Mouse (Mus musculus) kidney, embryonic 16.5 days (tissue): ENCODE results near the gene Sspo. TPM values are rescaled to one million over a fixed set of nuclear protein-coding genes. Genes with fewer than 3 reads are reported as not detected.
"Not testable (repeated sequence)": the region's sequence is repeated elsewhere in the genome, so short reads cannot be mapped to it uniquely, and the experiment has no call there.

ENCODE experiments used
- ATAC-seq: fragments of 200-750 bp; cut with Nextera tagmentation; 2 replicates; pipeline ENCODE4 v1.8.0; 2017; ENCODE audit warnings: moderate TSS enrichment; ENCODE audit not compliant: low FRiP score, low TSS enrichment
- H3K27ac ChIP-seq: fragments of 300-500 bp; sonication (generic); 2 replicates; pipeline ENCODE4 v1.5.1; 2014; ENCODE audit warnings: low read length
- H3K27me3 ChIP-seq: fragments of 300-500 bp; sonication (generic); 2 replicates; pipeline ENCODE4 v1.6.1; 2014; ENCODE audit warnings: low read length, control low read depth, mixed read lengths; ENCODE audit not compliant: insufficient read depth
- H3K36me3 ChIP-seq: fragments of 300-500 bp; sonication (generic); 2 replicates; pipeline ENCODE4 v1.6.1; 2014; ENCODE audit warnings: low read length, control low read depth, mixed read lengths; ENCODE audit not compliant: insufficient read depth
- H3K4me1 ChIP-seq: fragments of 300-500 bp; sonication (generic); 2 replicates; pipeline ENCODE4 v1.6.1; 2014; ENCODE audit warnings: low read length, control low read depth, mixed read lengths; ENCODE audit not compliant: insufficient read depth
- H3K4me2 ChIP-seq: fragments of 300-500 bp; sonication (generic); replicated peaks from 2 replicates; pipeline ENCODE4 v1.6.1; 2014; ENCODE audit warnings: low read depth, low read length
- H3K4me3 ChIP-seq: fragments of 300-500 bp; sonication (generic); 2 replicates; pipeline ENCODE4 v1.5.1; 2014; ENCODE audit warnings: mild to moderate bottlenecking, low read length
- H3K9ac ChIP-seq: fragments of 300-500 bp; sonication (generic); replicated peaks from 2 replicates; pipeline ENCODE4 v1.6.1; 2014; ENCODE audit warnings: low read length
- H3K9me3 ChIP-seq: fragments of 300-500 bp; sonication (generic); 2 replicates; pipeline ENCODE4 v1.6.1; 2016; ENCODE audit warnings: low read length, control low read depth
- WGBS: fragments of 180-500 bp; shearing (Covaris S2); extraction: QIAGEN DNeasy Blood & Tissue Kit; methylation state at CpG from one replicate; pipeline ENCODE4 v1.1.7; 2014; 5-methylcytosine and 5-hydroxymethylcytosine counted together
- polyA plus RNA-seq: library from polyadenylated mRNA; unstranded; fragments of >200 nt; fragmentation: Nextera tagmentation; extraction: Ambion mirVana; gene quantifications from 2 replicates; pipeline ENCODE4 v1.2.1, GENCODE M21; 2015

Sspo gene
- polyA plus RNA-seq, 1 experiment from 2014 or later, result 0.97 TPM

DNA sequence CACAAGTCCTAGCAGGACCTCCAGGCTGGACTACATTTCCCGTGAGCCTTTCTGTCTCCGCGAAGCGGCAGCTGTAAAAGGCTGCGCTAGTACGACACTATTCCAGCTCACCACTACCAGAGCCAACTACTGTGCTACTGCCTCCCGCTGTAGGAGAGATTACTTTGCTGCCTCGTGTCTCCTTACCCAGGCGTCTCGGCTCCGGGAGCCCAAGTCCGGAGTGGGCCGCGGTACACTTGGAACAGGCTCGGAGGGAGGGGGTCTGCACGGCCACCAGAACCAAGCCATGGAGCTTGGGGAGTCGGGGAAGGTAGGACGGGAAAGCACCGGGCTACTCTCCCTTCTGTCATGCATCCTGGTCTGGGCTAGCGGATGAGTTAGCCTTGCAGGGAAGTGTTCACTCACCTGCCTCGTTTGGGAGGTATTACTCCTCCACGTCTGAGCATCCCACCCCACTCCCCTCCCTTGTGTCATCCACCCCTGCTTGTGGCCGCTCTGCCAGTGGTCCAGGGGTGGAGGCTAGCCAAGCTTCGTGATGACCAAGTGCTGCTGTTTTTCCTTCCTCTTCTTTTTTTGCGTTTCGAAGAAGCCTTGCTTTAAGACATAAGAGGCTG, 56.3 kb downstream of the Sspo start:
- Histone ChIP-seq H3K27ac (peak overlapping the region; percentile 80), H3K9me3 (no peaks in the 10 kb centered on the region), H3K4me2 (peak overlapping the region; percentile 93), H3K27me3 (no peaks in the 10 kb centered on the region), H3K4me1 (peaks cover 6% of the 10 kb centered on the region), H3K9ac (peak overlapping the region; percentile 83), H3K36me3 (peaks cover 4% of the 10 kb centered on the region; the same call in 1 of the 2 replicates), H3K4me3 (peak overlapping the region; percentile 84)
- ATAC-seq, result peak; percentile 97
- under 1% methylated on average over 26 of the region's 26 CpGs for WGBS

DNA sequence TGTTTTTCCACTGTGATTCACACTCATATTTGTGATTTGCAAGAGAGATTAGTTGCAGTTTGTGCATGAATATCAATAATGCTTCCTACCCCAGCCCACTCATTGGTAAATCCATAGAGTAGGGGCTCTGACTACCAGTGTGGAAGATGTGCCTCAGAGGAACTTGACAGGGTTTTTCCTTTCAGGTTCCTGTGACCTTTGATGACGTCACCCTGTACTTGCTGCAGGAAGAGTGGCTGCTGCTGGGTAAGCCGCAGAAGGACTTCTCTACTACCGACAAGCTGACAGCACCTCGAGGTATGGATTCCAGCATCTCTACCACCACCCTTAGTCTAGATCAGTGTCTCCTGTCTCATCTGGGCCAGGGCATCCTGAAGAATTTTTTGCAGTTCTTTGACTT, 60.1 kb downstream of the Sspo start:
- no peaks in the 10 kb centered on the region for H3K9me3 ChIP-seq
- H3K4me2 ChIP-seq, result no peak overlapping the region
- ATAC-seq, result no peak
- peaks cover 6% of the 10 kb centered on the region for H3K4me1 ChIP-seq
- no peaks in the 10 kb centered on the region for H3K27me3 ChIP-seq
- WGBS, result 67% methylated on average over 4 of the region's 4 CpGs
- peaks cover 17% of the 10 kb centered on the region for H3K36me3 ChIP-seq
- H3K9ac ChIP-seq, result no peak overlapping the region
- H3K4me3 ChIP-seq, result no peak overlapping the region
- no peak overlapping the region for H3K27ac ChIP-seq

DNA sequence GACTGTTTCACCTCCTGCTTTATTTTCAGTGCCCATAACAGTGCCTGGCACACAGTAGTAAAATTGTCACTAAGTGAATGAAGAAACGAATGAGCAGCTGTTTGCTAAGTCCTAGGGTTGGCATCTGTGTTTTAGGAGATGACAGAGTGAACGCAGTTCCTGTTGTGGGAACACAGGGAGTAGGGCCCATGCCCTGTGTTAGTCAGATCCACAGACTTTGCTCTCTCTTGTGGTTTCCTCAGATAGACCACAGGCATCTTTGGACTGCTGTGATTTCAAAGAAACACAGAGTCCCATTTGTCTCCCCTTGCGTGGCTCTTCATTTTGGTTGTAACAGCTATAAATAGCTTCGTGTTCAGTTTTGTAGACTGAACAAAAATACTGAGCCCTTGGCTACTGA, 62.4 kb downstream of the Sspo start:
- Histone ChIP-seq H3K4me2 (no peak overlapping the region), H3K4me3 (no peak overlapping the region), H3K9ac (no peak overlapping the region), H3K27me3 (no peaks in the 10 kb centered on the region), H3K4me1 (no peaks in the 10 kb centered on the region), H3K36me3 (peaks cover 34% of the 10 kb centered on the region), H3K9me3 (no peaks in the 10 kb centered on the region), H3K27ac (no peak overlapping the region)
- no peak for ATAC-seq
- 79% methylated on average over 4 of the region's 4 CpGs for WGBS

DNA sequence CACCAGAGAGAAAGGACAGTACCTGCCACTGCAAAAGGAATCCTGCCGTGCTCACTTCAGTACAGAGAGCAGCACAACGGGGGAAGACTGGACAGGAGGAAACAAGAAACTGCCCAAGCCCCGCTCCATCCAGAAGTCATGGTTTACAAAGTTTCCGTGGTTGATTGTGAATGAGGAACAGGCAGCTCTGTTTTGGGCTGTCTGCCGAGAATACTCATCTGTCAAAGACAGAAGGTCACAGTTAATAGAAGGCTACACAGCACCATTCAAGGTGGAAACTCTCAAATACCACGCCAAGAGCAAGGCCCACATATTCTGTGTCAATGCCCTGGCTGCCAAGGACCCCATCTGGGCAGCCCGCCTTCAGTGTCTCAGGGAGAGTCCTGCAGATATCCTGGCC, 63.8 kb downstream of the Sspo start:
- no peaks in the 10 kb centered on the region for H3K27me3 ChIP-seq
- no peak for ATAC-seq
- no peak overlapping the region for H3K4me2 ChIP-seq
- no peak overlapping the region for H3K4me3 ChIP-seq
- 90% methylated on average over 7 of the region's 7 CpGs for WGBS
- H3K9me3 ChIP-seq, result 0 out of 2 replicates have a peak, but pooled peaks cover 3% of the 10 kb centered on the region
- no peaks in the 10 kb centered on the region for H3K4me1 ChIP-seq
- H3K9ac ChIP-seq, result no peak overlapping the region
- peaks cover 48% of the 10 kb centered on the region for H3K36me3 ChIP-seq
- H3K27ac ChIP-seq, result no peak overlapping the region

DNA sequence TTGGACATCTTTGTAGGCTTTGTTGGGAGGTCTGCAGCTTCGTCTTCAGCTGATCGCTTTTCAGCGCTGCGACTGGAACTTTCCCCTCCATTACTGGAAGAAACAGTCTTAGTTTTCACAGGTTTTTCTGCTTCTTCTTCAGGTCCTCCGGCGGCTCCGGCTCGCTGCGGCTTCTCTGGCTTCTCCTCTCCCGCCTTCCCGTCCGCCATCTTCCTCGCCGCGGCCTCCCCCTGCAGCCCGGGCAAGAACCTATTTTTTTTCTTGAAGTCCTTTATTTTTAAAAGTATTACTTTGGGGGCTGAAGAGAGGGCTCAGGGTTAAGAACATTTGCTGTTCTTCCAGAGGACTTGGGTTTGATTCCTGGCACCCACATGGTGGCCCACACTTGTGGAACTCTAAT, 76.9 kb downstream of the Sspo start:
- H3K4me2 ChIP-seq, H3K27me3 ChIP-seq, H3K9ac ChIP-seq, ATAC-seq, H3K4me3 ChIP-seq, H3K4me1 ChIP-seq, H3K9me3 ChIP-seq, H3K27ac ChIP-seq: not testable (repeated sequence)
- WGBS, result 96% methylated on average over 13 of the region's 16 CpGs
- peaks cover 19% of the 10 kb centered on the region; the same call in 1 of the 2 replicates for H3K36me3 ChIP-seq

DNA sequence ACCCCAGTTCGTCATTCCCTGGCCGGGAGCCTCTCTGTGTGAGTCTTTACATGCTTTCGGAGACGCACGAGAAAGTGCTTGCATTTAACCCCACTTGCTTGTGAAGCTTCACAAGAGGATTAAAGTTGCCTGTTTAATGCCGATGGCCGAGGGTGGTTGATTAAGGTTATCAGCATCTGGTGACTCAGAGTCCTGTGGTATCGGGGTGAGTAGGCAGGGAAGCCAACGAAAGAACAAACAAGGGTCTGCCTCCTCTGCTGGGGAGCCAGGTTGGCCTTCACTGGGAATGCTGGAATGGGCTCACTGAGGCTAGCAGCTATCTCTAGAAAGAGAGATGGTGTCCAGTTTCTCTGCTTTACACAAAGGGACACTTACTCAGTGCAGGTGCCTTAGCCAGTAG, 79.9 kb downstream of the Sspo start:
- Histone ChIP-seq H3K4me1 (0 out of 2 replicates have a peak, but pooled peaks cover 9% of the 10 kb centered on the region), H3K27me3 (no peaks in the 10 kb centered on the region), H3K9ac (no peak overlapping the region), H3K36me3 (peaks cover 21% of the 10 kb centered on the region; the same call in 1 of the 2 replicates), H3K27ac (no peak overlapping the region), H3K4me3 (no peak overlapping the region), H3K4me2 (no peak overlapping the region), H3K9me3 (no peaks in the 10 kb centered on the region)
- no peak for ATAC-seq
- 88% methylated on average over 9 of the region's 9 CpGs for WGBS

DNA sequence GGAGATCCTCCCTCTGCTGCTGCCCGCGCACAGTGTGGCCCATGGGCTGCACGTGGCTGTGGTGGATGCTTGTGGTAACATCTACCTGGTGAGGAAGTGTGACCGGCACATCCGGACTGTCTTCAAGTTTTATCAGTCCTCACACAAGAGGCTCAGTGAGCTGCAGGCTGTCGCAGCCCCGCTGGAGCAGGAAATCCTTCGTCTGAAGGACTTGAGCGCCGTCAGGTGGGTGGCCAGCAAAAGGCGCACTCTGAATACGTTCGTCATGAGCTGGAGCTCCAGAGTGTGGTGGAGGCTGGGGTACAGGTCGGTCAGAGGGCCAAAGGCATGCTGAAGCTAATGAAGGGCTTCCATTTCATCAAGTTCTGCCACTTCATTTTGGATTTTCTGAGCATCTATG, 81.2 kb downstream of the Sspo start:
- H3K36me3 ChIP-seq, result peaks cover 21% of the 10 kb centered on the region; the same call in 1 of the 2 replicates
- H3K27ac ChIP-seq, result no peak overlapping the region
- H3K4me1 ChIP-seq, result 0 out of 2 replicates have a peak, but pooled peaks cover 9% of the 10 kb centered on the region
- no peaks in the 10 kb centered on the region for H3K27me3 ChIP-seq
- no peak overlapping the region for H3K4me3 ChIP-seq
- no peak overlapping the region for H3K9ac ChIP-seq
- 77% methylated on average over 14 of the region's 14 CpGs for WGBS
- no peak overlapping the region for H3K4me2 ChIP-seq
- no peaks in the 10 kb centered on the region for H3K9me3 ChIP-seq
- ATAC-seq, result no peak

DNA sequence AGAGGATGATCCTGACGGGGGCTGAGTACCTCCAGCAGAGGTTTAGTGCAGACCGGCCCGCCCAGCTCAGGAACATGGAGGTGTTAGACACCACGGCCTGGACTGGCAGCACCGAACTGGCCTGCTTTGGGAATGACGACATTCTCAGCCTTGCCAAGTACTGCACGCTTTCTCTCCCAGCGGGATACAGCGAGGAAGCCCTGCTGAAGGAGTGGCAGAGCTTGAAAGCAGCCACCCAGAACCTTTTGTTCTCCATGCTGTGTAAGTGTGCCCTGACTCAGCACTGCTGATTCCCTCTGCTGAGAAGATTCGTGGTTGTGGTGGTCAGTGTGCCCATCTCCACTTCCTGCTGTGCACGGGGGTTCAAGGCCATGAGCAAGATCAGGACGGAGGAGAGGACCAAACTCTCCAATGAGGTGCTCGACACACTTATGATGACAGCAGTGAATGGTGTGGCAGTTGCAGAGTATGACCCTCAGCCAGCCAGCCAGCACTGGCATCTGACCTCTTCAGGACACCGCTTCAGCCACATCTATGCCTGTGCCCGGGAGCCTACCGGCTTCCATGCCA, 81.9 kb downstream of the Sspo start:
- peaks cover 21% of the 10 kb centered on the region; the same call in 1 of the 2 replicates for H3K36me3 ChIP-seq
- 84% methylated on average over 16 of the region's 16 CpGs for WGBS

DNA sequence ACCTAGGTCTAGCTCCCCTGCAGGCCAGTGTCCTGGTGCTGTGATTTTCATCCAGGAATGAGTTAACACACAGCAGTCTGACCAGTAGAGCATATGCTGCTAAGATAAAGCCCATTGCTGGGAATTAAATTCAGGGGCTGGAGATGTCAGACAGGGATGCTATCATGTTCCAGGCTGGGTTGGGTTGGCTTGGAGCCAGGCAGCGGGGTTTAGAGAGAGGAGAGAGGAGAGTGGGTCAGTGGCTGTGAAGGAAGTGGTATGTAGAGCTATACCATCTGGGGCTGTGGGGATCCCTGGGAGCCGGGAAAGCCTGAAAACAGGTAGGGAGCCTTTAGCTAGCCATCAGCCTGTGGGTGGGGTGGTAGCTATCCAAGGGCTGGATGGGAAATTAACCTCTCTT, 82.8 kb downstream of the Sspo start:
- Histone ChIP-seq H3K9ac (no peak overlapping the region), H3K36me3 (peaks cover 21% of the 10 kb centered on the region; the same call in 1 of the 2 replicates), H3K27me3 (no peaks in the 10 kb centered on the region), H3K4me1 (0 out of 2 replicates have a peak, but pooled peaks cover 9% of the 10 kb centered on the region), H3K4me3 (no peak overlapping the region), H3K4me2 (no peak overlapping the region), H3K9me3 (no peaks in the 10 kb centered on the region), H3K27ac (no peak overlapping the region)
- WGBS, result 36% methylated on average over 2 of the region's 2 CpGs
- no peak for ATAC-seq

More for the DNA sequence above, 81.9 kb downstream of the Sspo start:
- no peak overlapping the region for H3K4me2 ChIP-seq
- no peak overlapping the region for H3K9ac ChIP-seq
- H3K4me3 ChIP-seq, result no peak overlapping the region
- no peaks in the 10 kb centered on the region for H3K27me3 ChIP-seq
- no peaks in the 10 kb centered on the region for H3K9me3 ChIP-seq
- H3K4me1 ChIP-seq, result 0 out of 2 replicates have a peak, but pooled peaks cover 9% of the 10 kb centered on the region
- H3K27ac ChIP-seq, result no peak overlapping the region
- ATAC-seq, result no peak

DNA sequence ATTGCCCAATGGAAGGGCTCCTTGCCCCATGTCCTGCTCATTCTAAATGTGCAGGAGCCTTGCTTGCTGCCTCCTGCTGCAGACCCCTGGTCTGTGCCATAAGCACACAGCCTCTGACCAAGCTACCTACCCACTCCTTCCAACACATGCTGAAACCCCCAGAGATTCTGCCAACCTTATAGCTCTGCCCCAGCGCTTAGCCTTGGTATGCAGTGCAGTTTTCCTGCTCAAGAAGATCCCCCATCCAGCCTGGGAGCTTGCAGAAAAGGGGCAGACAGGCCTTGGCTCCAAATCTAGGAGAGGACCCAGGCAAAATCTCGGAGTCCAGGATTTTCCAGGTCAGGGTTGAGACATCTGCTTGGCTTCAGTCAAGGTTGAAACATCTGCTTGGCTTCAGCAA, 85.4 kb downstream of the Sspo start:
- H3K4me3 ChIP-seq, result no peak overlapping the region
- 75% methylated on average over 2 of the region's 2 CpGs for WGBS
- ATAC-seq, result no peak
- no peak overlapping the region for H3K27ac ChIP-seq
- H3K9me3 ChIP-seq, result no peaks in the 10 kb centered on the region
- peaks cover 12% of the 10 kb centered on the region; the same call in 1 of the 2 replicates for H3K36me3 ChIP-seq
- H3K4me2 ChIP-seq, result no peak overlapping the region
- H3K27me3 ChIP-seq, result no peaks in the 10 kb centered on the region
- H3K4me1 ChIP-seq, result peaks cover 22% of the 10 kb centered on the region
- H3K9ac ChIP-seq, result no peak overlapping the region
